Mouse (Mus musculus): ENCODE measurements around the gene Pla2g4b. TPM values are rescaled to one million over a fixed set of nuclear protein-coding genes. Genes with fewer than 3 reads are reported as not detected.

The Pla2g4b gene
- total RNA-seq, 2 experiments from 2014 or later: 1.9 to 2.5 TPM

GRCm38 (mm10) chr2:120013831-120014486 is 19.3 kb upstream of the Pla2g4b start:
- intact Hi-C loops (cut with DNase I): no loop called here
- DNase-seq: no peak

GRCm38 (mm10) chr2:120015882-120016281 is 17.3 kb upstream of the Pla2g4b start:
- intact Hi-C loops (cut with DNase I): no loop called here

GRCm38 (mm10) chr2:120017599-120017998 is 15.6 kb upstream of the Pla2g4b start:
- DNase-seq: no peak
- intact Hi-C loops (cut with DNase I): no loop called here

More at GRCm38 (mm10) chr2:120015882-120016281, 17.3 kb upstream of the Pla2g4b start:
- DNase-seq: no peak

GRCm38 (mm10) chr2:120024337-120024736 is 8.9 kb upstream of the Pla2g4b start:
- intact Hi-C loops (cut with DNase I): no loop called here
- DNase-seq: peak; percentile 53 to 63

- peak; percentile 91 to 95 for DNase-seq
- intact Hi-C loops (cut with DNase I): loop anchor here (5.0 kb wide), 1 partner anchor 55 kb away; the partner anchor contains the start of gene Mapkbp1
Measured at GRCm38 (mm10) chr2:120026984-120027949, 6.0 kb upstream of the Pla2g4b start, which contains the start of the genes Jmjd7 and Gm28042. Gene Jmjd7 (plus strand): TSS chr2:120027483. Gene Gm28042 (plus strand): TSS chr2:120027493.

GRCm38 (mm10) chr2:120027950-120028331 is 5.3 kb upstream of the Pla2g4b start:
- no peak for DNase-seq
- intact Hi-C loops (cut with DNase I): loop anchor here (5.0 kb wide), 1 partner anchor 56 kb away; the partner anchor contains the start of gene Mapkbp1

- no peak for DNase-seq
- intact Hi-C loops (cut with DNase I): no loop called here
Measured at GRCm38 (mm10) chr2:120030380-120030779, 2.8 kb upstream of the Pla2g4b start.

- intact Hi-C loops (cut with DNase I): no loop called here
- DNase-seq: no peak
Measured at GRCm38 (mm10) chr2:120033726-120034125, 509 bp downstream of the Pla2g4b start.

GRCm38 (mm10) chr2:120037744-120038143 is 4.5 kb downstream of the Pla2g4b start:
- intact Hi-C loops (cut with DNase I): no loop called here
- DNase-seq: no peak

- DNase-seq: no peak
- intact Hi-C loops (cut with DNase I): no loop called here
Measured at GRCm38 (mm10) chr2:120040991-120041390, 7.8 kb downstream of the Pla2g4b start.

- intact Hi-C loops (cut with DNase I): no loop called here
- DNase-seq: no peak
Measured at GRCm38 (mm10) chr2:120044101-120044603, 10.9 kb downstream of the Pla2g4b start.

GRCm38 (mm10) chr2:120044676-120045075 is 11.5 kb downstream of the Pla2g4b start:
- no peak for DNase-seq
- intact Hi-C loops (cut with DNase I): no loop called here

- peak in 1 of 2 experiments; percentile 24 for DNase-seq
Measured at GRCm38 (mm10) chr2:120046486-120047310, 13.5 kb downstream of the Pla2g4b start.

GRCm38 (mm10) chr2:120048173-120048572 is 15.0 kb downstream of the Pla2g4b start:
- intact Hi-C loops (cut with DNase I): no loop called here
- no peak for DNase-seq

More at GRCm38 (mm10) chr2:120046486-120047310, 13.5 kb downstream of the Pla2g4b start:
- intact Hi-C loops (cut with DNase I): no loop called here

- intact Hi-C loops (cut with DNase I): no loop called here
- peak; percentile 62 to 72 for DNase-seq
Measured at GRCm38 (mm10) chr2:120049632-120050274, 16.5 kb downstream of the Pla2g4b start.

GRCm38 (mm10) chr2:120051405-120051804 is 18.2 kb downstream of the Pla2g4b start:
- DNase-seq: no peak
- intact Hi-C loops (cut with DNase I): no loop called here

GRCm38 (mm10) chr2:120054771-120055552 is 21.7 kb downstream of the Pla2g4b start:
- intact Hi-C loops (cut with DNase I): no loop called here
- peak; percentile 54 to 60 for DNase-seq

GRCm38 (mm10) chr2:120055923-120056322 is 22.7 kb downstream of the Pla2g4b start:
- intact Hi-C loops (cut with DNase I): no loop called here
- DNase-seq: no peak

GRCm38 (mm10) chr2:120058818-120059217 is 25.6 kb downstream of the Pla2g4b start:
- intact Hi-C loops (cut with DNase I): no loop called here
- DNase-seq: no peak

All from heart, postnatal 14 days (tissue).